Mouse (Mus musculus) neural tube, embryonic 13.5 days (tissue): ENCODE measurements around the gene Napb. TPM values are rescaled to one million over a fixed set of nuclear protein-coding genes. Genes with fewer than 3 reads are reported as not detected.
A peak's percentile ranks its signal among the peaks of the same experiment; 100 is the strongest.
"Not testable (repeated sequence)": the region's sequence is repeated elsewhere in the genome, so short reads cannot be mapped to it uniquely, and the experiment has no call there.

ENCODE experiments used
- ATAC-seq: fragments of 200-750 bp; cut with Nextera tagmentation; 2 replicates; pipeline ENCODE4 v1.8.0; 2017; ENCODE audit warnings: low read depth, mild to moderate bottlenecking, moderate TSS enrichment, moderate library complexity
- H3K27ac ChIP-seq: fragments of 300-500 bp; sonication (generic); replicated peaks from 2 replicates; pipeline ENCODE4 v1.5.1; 2015; ENCODE audit warnings: moderate library complexity, mild to moderate bottlenecking, inconsistent platforms
- H3K27me3 ChIP-seq: fragments of 300-500 bp; sonication (generic); 2 replicates; pipeline ENCODE4 v1.6.1; 2015; ENCODE audit warnings: mild to moderate bottlenecking, inconsistent platforms
- H3K36me3 ChIP-seq: fragments of 300-500 bp; sonication (generic); 2 replicates; pipeline ENCODE4 v1.6.1; 2015; ENCODE audit warnings: mild to moderate bottlenecking, inconsistent platforms
- H3K4me1 ChIP-seq: fragments of 300-500 bp; sonication (generic); replicated peaks from 2 replicates; pipeline ENCODE4 v1.6.1; 2015; ENCODE audit warnings: inconsistent platforms
- H3K4me2 ChIP-seq: fragments of 300-500 bp; sonication (generic); 2 replicates; pipeline ENCODE4 v1.6.1; 2015; ENCODE audit warnings: inconsistent platforms, mild to moderate bottlenecking, moderate library complexity
- H3K4me3 ChIP-seq: fragments of 300-500 bp; sonication (generic); 2 replicates; pipeline ENCODE4 v1.5.1; 2015; ENCODE audit warnings: mild to moderate bottlenecking, inconsistent platforms
- H3K9ac ChIP-seq: fragments of 300-500 bp; sonication (generic); 2 replicates; pipeline ENCODE4 v1.6.1; 2015; ENCODE audit warnings: moderate library complexity, mild to moderate bottlenecking, inconsistent platforms
- H3K9me3 ChIP-seq: fragments of 300-500 bp; sonication (generic); 2 replicates; pipeline ENCODE4 v1.6.1; 2016; ENCODE audit warnings: inconsistent platforms
- WGBS: fragments of 180-500 bp; shearing (Covaris S2); methylation state at CpG from one replicate; pipeline ENCODE4 v1.1.7; 2015; 5-methylcytosine and 5-hydroxymethylcytosine counted together
- polyA plus RNA-seq: library from polyadenylated mRNA; unstranded; fragments of >200 nt; fragmentation: Nextera tagmentation; extraction: Ambion mirVana; gene quantifications from 2 replicates; pipeline ENCODE4 v1.2.1, GENCODE M21; 2015

Gene Napb
- polyA plus RNA-seq = 50.0 and 54.0 TPM in 2 replicates

- Histone ChIP-seq H3K4me1 (peaks cover 30% of the 10 kb centered on the region), H3K4me3 (peak within 1 kb of the TSS; percentile 82), H3K36me3 (no peaks in the 10 kb centered on the region), H3K4me2 (peak within 1 kb of the TSS; percentile 80), H3K9ac (peak within 1 kb of the TSS; percentile 89), H3K27ac (peak within 1 kb of the TSS; percentile 64), H3K9me3 (no peaks in the 10 kb centered on the region), H3K27me3 (no peaks in the 10 kb centered on the region)
- WGBS = 4% methylated on average over 18 of the region's 18 CpGs
- peak; percentile 100 for ATAC-seq
These were observed at the start of gene Napb for GRCm38 (mm10) chr2:148732327-148733000. Gene Napb, minus strand, starts transcription at chr2:148732467.

- H3K4me3 ChIP-seq = no peak within 1 kb of the TSS
- WGBS = 16% methylated on average over 1 of the region's 1 CpGs
- H3K4me1 ChIP-seq = no peaks in the 10 kb centered on the region
- no peaks in the 10 kb centered on the region for H3K9me3 ChIP-seq
- ATAC-seq = no peak
- no peak within 1 kb of the TSS for H3K4me2 ChIP-seq
- no peaks in the 10 kb centered on the region for H3K27me3 ChIP-seq
- H3K9ac ChIP-seq = no peak within 1 kb of the TSS
- H3K27ac ChIP-seq = no peak within 1 kb of the TSS
- H3K36me3 ChIP-seq = no peaks in the 10 kb centered on the region
These were observed 49.4 kb upstream of the Napb start, which contains the start of gene 8030411F24Rik for GRCm38 (mm10) chr2:148781709-148782108. Gene 8030411F24Rik, plus strand, starts transcription at chr2:148782009.

- not testable (repeated sequence) for H3K27me3 ChIP-seq, H3K9me3 ChIP-seq, H3K4me2 ChIP-seq, H3K4me3 ChIP-seq, H3K27ac ChIP-seq, H3K4me1 ChIP-seq, ATAC-seq, H3K9ac ChIP-seq, H3K36me3 ChIP-seq
- 86% methylated on average over 4 of the region's 4 CpGs for WGBS
These were observed 39.1 kb upstream of the Napb start, which contains the start of gene Cst11 for GRCm38 (mm10) chr2:148771397-148771796. Gene Cst11, minus strand, starts transcription at chr2:148771497.

- no peak overlapping the region for H3K27ac ChIP-seq
- no peaks in the 10 kb centered on the region for H3K27me3 ChIP-seq
- no peak overlapping the region for H3K4me2 ChIP-seq
- no peaks in the 10 kb centered on the region for H3K9me3 ChIP-seq
- H3K4me1 ChIP-seq = no peaks in the 10 kb centered on the region
- H3K4me3 ChIP-seq = no peak overlapping the region
- H3K36me3 ChIP-seq = no peaks in the 10 kb centered on the region
- no peak for ATAC-seq
- no peak overlapping the region for H3K9ac ChIP-seq
- 100% methylated on average over 1 of the region's 1 CpGs for WGBS
These were observed 31.6 kb upstream of the Napb start for GRCm38 (mm10) chr2:148763648-148764388.

- H3K4me1 ChIP-seq = no peaks in the 10 kb centered on the region
- no peaks in the 10 kb centered on the region for H3K36me3 ChIP-seq
- 65% methylated on average over 1 of the region's 1 CpGs for WGBS
- no peak overlapping the region for H3K9ac ChIP-seq
- no peak overlapping the region for H3K4me3 ChIP-seq
- no peaks in the 10 kb centered on the region for H3K27me3 ChIP-seq
- H3K9me3 ChIP-seq = no peaks in the 10 kb centered on the region
- no peak for ATAC-seq
- no peak overlapping the region for H3K4me2 ChIP-seq
- H3K27ac ChIP-seq = no peak overlapping the region
These were observed 22.1 kb upstream of the Napb start for GRCm38 (mm10) chr2:148754310-148754846.

- Histone ChIP-seq H3K9ac (peak overlapping the region; percentile 54; the same call in 1 of the 2 replicates), H3K4me2 (peak overlapping the region; percentile 58), H3K4me3 (peak overlapping the region; percentile 33), H3K36me3 (no peaks in the 10 kb centered on the region), H3K9me3 (no peaks in the 10 kb centered on the region), H3K4me1 (no peaks in the 10 kb centered on the region), H3K27me3 (no peaks in the 10 kb centered on the region), H3K27ac (no peak overlapping the region)
- 19% methylated on average over 15 of the region's 15 CpGs for WGBS
- ATAC-seq = peak; percentile 92
These were observed 19.9 kb upstream of the Napb start for GRCm38 (mm10) chr2:148751893-148752813.

GRCm38 (mm10) chr2:148750058-148750457 lies 17.8 kb upstream of the Napb start, which contains the start of gene Cstl1:
Gene Cstl1, plus strand, starts transcription at chr2:148750358.
- H3K4me1 ChIP-seq = no peaks in the 10 kb centered on the region
- 86% methylated on average over 1 of the region's 1 CpGs for WGBS

DNA sequence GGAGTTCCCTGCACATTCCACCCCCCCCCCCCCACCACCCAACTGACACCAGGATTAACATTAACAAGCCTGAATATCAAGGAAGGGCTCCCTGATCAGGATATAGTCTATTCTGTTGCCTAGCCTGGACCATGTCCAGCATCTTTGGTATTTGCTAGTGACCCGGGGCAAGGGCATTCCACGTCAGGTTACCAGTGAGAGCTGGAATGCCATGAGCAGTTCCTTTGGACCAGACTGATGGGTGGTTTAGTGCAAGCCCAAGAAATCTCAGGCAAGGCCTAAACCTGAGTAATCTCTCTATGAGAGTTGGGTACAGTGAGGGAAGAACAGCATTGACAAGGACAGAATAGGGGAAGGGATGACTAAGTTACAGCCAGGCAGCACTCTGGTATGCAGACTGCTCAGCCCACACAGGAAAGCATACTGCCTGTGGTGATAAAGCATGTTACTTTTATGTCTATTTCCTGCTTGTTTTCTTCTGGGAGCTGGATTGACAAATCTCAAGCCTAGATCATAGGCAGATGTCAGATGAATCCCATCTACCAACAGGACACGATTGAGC lies 11.7 kb upstream of the Napb start:
- WGBS = 89% methylated on average over 3 of the region's 3 CpGs
- Histone ChIP-seq H3K9ac (no peak overlapping the region), H3K36me3 (no peaks in the 10 kb centered on the region), H3K4me3 (no peak overlapping the region), H3K4me2 (no peak overlapping the region), H3K27me3 (no peaks in the 10 kb centered on the region), H3K4me1 (no peaks in the 10 kb centered on the region), H3K9me3 (no peaks in the 10 kb centered on the region), H3K27ac (no peak overlapping the region)
- no peak for ATAC-seq

More at GRCm38 (mm10) chr2:148750058-148750457, 17.8 kb upstream of the Napb start, which contains the start of gene Cstl1:
- Histone ChIP-seq H3K27ac (no peak within 1 kb of the TSS), H3K4me3 (no peak within 1 kb of the TSS), H3K9ac (no peak within 1 kb of the TSS), H3K36me3 (no peaks in the 10 kb centered on the region), H3K9me3 (no peaks in the 10 kb centered on the region), H3K4me2 (no peak within 1 kb of the TSS), H3K27me3 (no peaks in the 10 kb centered on the region)
- ATAC-seq = no peak

DNA sequence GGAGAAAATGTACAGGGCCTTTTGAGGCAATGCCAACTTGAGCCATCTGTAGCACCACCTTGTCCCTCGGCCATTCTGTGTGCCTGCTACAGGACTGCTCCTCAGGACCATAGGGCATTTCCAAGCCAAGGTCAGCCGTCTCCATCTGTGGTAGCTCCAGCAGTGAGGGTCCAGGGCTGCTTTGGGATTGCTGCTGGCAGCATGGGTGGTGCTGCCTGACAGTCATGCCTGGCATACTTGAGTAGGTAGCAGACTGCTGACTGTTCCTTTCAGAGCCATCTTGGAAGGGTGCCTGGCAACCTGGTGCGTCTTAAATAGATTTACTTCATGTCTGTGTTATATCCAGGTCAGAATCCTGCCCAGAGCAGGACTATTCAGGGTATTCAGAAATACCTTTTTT lies 10.7 kb upstream of the Napb start:
- H3K27ac ChIP-seq = no peak overlapping the region
- no peaks in the 10 kb centered on the region for H3K9me3 ChIP-seq
- H3K27me3 ChIP-seq = no peaks in the 10 kb centered on the region
- WGBS = 83% methylated on average over 3 of the region's 3 CpGs
- no peak overlapping the region for H3K4me2 ChIP-seq
- H3K4me3 ChIP-seq = no peak overlapping the region
- no peaks in the 10 kb centered on the region for H3K4me1 ChIP-seq
- H3K36me3 ChIP-seq = no peaks in the 10 kb centered on the region
- ATAC-seq = no peak
- H3K9ac ChIP-seq = no peak overlapping the region

DNA sequence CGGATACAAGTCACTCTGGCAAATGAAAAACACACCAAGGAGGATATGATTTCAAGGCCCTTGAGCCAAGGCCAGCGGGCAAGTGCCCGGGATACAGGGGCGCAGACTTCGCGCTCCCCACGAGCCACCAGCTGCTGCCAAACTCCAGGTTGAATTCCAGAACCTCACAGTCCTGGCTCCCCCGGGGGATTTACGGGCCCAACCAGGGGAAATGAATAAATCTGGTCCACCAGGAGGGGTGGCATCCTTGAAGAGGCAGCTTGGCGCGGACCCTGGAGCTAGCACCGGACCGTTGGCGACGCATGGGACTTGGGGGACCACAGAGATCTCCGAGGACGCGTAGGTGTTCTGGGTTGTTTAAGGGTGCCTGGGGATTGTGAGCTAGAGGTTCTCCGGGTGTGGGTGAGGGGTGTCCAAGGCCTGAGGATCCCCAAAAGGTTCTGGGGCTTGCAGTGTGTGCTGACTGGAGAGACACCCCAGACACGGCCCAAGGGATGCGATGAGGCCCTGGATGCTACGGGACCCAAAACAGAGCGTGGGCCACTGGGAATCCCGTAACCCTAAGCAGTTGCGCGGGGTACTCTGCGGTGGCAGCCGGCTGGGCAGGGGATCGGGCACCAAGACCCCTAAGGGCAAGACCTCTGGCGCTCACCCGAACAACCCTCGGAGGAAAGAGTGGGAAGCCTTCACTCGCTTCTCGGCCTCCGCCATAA lies 497 bp downstream of the Napb start:
- Histone ChIP-seq H3K4me2 (peak overlapping the region; percentile 80), H3K27ac (peak overlapping the region; percentile 64), H3K9me3 (no peaks in the 10 kb centered on the region), H3K36me3 (no peaks in the 10 kb centered on the region), H3K4me3 (peak overlapping the region; percentile 82), H3K4me1 (peaks cover 30% of the 10 kb centered on the region), H3K9ac (peak overlapping the region; percentile 89), H3K27me3 (no peaks in the 10 kb centered on the region)
- ATAC-seq = peak; percentile 89
- 1% methylated on average over 31 of the region's 35 CpGs for WGBS
